Mouse (Mus musculus): ENCODE data around the gene Zfp689. TPM values are rescaled to one million over a fixed set of nuclear protein-coding genes. Genes with fewer than 3 reads are reported as not detected.
A peak's percentile ranks its signal among the peaks of the same experiment; 100 is the strongest.
"Not testable (repeated sequence)": the region's sequence is repeated elsewhere in the genome, so short reads cannot be mapped to it uniquely, and the experiment has no call there.

Zfp689 gene
- polyA plus RNA-seq, 1 experiment from 2014 or later, result 4.8 TPM

DNA sequence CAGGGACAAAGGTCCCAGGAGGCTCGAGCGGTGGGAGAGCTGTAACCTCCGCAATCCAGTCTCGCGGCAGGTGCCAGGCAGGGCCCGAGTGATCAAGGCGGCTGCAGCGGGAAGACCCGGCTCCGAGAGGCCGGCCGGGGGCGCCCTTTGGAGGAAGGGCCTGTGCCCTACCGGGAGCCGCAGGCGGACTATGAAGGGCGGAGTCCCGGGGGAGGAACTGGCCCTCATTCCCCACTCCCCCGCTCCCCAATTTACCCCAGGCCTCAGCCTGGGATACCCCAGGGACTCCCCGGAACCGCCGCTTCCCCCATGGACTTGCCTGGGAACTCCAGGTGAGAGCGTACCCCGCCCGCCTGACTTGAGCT, 22.7 kb upstream of the Zfp689 start:
- H3K4me1 ChIP-seq (replicated peaks; ENCODE audit: insufficient read depth, low read length), result peaks cover 14% of the 10 kb centered on the region; the same call in 1 of the 2 replicates
- H3K27ac ChIP-seq, result peak overlapping the region; percentile 99
- ATAC-seq (replicated peaks; ENCODE audit: low FRiP score, low read depth) (peak; percentile 52; the same call in 1 of the 2 replicates), DNase-seq (ENCODE audit: low spot score) (no peak)
- H3K9ac ChIP-seq (ENCODE audit: low read depth, low read length), result peak overlapping the region; percentile 87
- H3K9me3 ChIP-seq (replicated peaks; ENCODE audit: low read length), result no peaks in the 10 kb centered on the region
- 2% methylated on average over 20 of the region's 25 CpGs for WGBS
- H3K4me3 ChIP-seq (replicated peaks; ENCODE audit: low read depth, low read length), result peak overlapping the region; percentile 86
- H3K27me3 ChIP-seq (ENCODE audit: insufficient read depth, low read length), result no peaks in the 10 kb centered on the region
- TF ChIP-seq CTCF (IDR thresholded peaks at IDR 0.05; ENCODE audit: low read depth), result peak; percentile 19; the same call in 1 of the 2 replicates
- H3K4me2 ChIP-seq (ENCODE audit: low read length), result peak overlapping the region; percentile 91
- H3K36me3 ChIP-seq (ENCODE audit: insufficient read depth, low read length), result peaks cover 30% of the 10 kb centered on the region; the same call in 1 of the 2 replicates

- WGBS, result 1% methylated on average over 45 of the region's 46 CpGs
Observed at GRCm38 (mm10) chr7:127470743-127471645, 22.0 kb upstream of the Zfp689 start.

DNA sequence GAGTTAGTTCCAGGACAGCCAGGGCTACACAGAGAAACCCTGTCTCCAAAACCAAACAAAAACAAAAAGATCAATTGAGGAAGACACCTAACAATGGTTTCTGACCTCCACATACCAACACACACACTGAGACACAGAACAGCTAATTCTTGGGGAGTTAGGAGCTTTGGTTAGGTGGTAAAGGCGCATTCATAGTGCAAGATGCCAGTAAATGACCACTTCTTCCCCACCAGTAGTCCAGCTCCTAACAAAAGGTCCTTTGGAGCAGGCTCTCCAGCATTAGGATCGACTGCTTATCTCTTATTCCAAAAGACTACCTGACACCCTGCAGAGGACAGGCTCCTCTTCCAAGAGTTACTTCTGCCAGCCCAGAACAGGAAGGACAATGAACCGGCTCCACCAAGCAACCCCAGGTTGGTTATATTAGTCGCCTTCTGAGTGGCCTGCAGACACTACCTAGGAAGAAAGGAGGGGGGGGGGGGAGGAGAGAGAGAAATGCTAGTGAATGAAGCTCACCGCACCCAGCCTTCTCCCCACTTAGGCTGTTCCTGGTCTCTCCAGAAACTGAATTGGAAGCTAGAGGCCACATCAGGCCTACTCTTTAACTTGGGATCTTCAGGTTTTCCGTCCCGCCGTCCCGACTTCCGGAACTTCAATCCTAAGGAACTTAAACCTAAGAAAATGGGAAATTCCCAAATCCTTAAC, 21.2 kb upstream of the Zfp689 start:
- ATAC-seq (replicated peaks; ENCODE audit: low FRiP score, low read depth), result no peak
- 9% methylated on average over 10 of the region's 10 CpGs for WGBS
- peak overlapping the region; percentile 86 for H3K4me3 ChIP-seq (replicated peaks; ENCODE audit: low read depth, low read length)
- H3K9me3 ChIP-seq (replicated peaks; ENCODE audit: low read length), result no peaks in the 10 kb centered on the region
- H3K9ac ChIP-seq (ENCODE audit: low read depth, low read length), result peak overlapping the region; percentile 62
- peak overlapping the region; percentile 91 for H3K4me2 ChIP-seq (ENCODE audit: low read length)
- H3K27ac ChIP-seq, result peak overlapping the region; percentile 99
- DNase-seq (ENCODE audit: low spot score), result peak; percentile 4
- no peaks in the 10 kb centered on the region for H3K27me3 ChIP-seq (ENCODE audit: insufficient read depth, low read length)
- peaks cover 16% of the 10 kb centered on the region; the same call in 1 of the 2 replicates for H3K36me3 ChIP-seq (ENCODE audit: insufficient read depth, low read length)
- no peak for TF ChIP-seq CTCF (IDR thresholded peaks at IDR 0.05; ENCODE audit: low read depth)
- H3K4me1 ChIP-seq (replicated peaks; ENCODE audit: insufficient read depth, low read length), result peaks cover 14% of the 10 kb centered on the region; the same call in 1 of the 2 replicates

More at GRCm38 (mm10) chr7:127470743-127471645, 22.0 kb upstream of the Zfp689 start:
- no peak for TF ChIP-seq CTCF (IDR thresholded peaks at IDR 0.05; ENCODE audit: low read depth)
- ATAC-seq (replicated peaks; ENCODE audit: low FRiP score, low read depth) (peak; percentile 92), DNase-seq (ENCODE audit: low spot score) (peak; percentile 99)
- Histone ChIP-seq H3K27me3 (ENCODE audit: insufficient read depth, low read length) (no peaks in the 10 kb centered on the region), H3K9ac (ENCODE audit: low read depth, low read length) (peak overlapping the region; percentile 87), H3K9me3 (replicated peaks; ENCODE audit: low read length) (no peaks in the 10 kb centered on the region), H3K4me3 (replicated peaks; ENCODE audit: low read depth, low read length) (peak overlapping the region; percentile 86), H3K4me1 (replicated peaks; ENCODE audit: insufficient read depth, low read length) (peaks cover 14% of the 10 kb centered on the region; the same call in 1 of the 2 replicates), H3K36me3 (ENCODE audit: insufficient read depth, low read length) (peaks cover 24% of the 10 kb centered on the region; the same call in 1 of the 2 replicates), H3K4me2 (ENCODE audit: low read length) (peak overlapping the region; percentile 91), H3K27ac (peak overlapping the region; percentile 99)

DNA sequence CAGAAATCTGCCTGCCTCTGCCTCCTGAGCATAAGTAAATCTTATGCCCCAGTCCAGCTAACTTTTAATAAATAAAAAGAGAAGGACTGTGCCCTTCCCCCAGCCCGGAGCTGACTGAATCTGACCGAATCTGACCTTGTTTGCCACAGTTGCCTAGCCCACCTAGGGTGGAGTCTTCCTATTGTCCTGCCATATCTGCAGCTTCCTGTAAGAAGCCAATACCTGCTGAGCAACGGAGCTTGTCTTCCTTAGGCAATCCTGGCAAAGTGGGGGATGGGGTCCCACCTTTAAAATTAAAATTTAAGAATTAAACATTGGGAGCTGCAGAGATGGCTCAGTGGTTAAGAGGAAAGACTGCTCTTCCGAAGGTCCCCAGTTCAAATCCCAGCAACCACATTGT, 17.6 kb upstream of the Zfp689 start:
- ATAC-seq (replicated peaks; ENCODE audit: low FRiP score, low read depth) (no peak), DNase-seq (ENCODE audit: low spot score) (no peak)
- Histone ChIP-seq H3K27ac (no peak overlapping the region), H3K9me3 (replicated peaks; ENCODE audit: low read length) (no peaks in the 10 kb centered on the region), H3K4me2 (ENCODE audit: low read length) (no peak overlapping the region), H3K36me3 (ENCODE audit: insufficient read depth, low read length) (peaks cover 6% of the 10 kb centered on the region; the same call in 1 of the 2 replicates), H3K4me1 (replicated peaks; ENCODE audit: insufficient read depth, low read length) (0 out of 2 replicates have a peak, but pooled peaks cover 7% of the 10 kb centered on the region), H3K9ac (ENCODE audit: low read depth, low read length) (no peak overlapping the region), H3K4me3 (replicated peaks; ENCODE audit: low read depth, low read length) (no peak overlapping the region), H3K27me3 (ENCODE audit: insufficient read depth, low read length) (no peaks in the 10 kb centered on the region)
- WGBS, result 88% methylated on average over 4 of the region's 4 CpGs
- TF ChIP-seq CTCF (IDR thresholded peaks at IDR 0.05; ENCODE audit: low read depth), result no peak

- ATAC-seq (replicated peaks; ENCODE audit: low FRiP score, low read depth); H3K36me3 ChIP-seq (ENCODE audit: insufficient read depth, low read length); H3K9me3 ChIP-seq (replicated peaks; ENCODE audit: low read length); H3K9ac ChIP-seq (ENCODE audit: low read depth, low read length); H3K4me2 ChIP-seq (ENCODE audit: low read length); H3K4me1 ChIP-seq (replicated peaks; ENCODE audit: insufficient read depth, low read length); H3K27ac ChIP-seq; H3K27me3 ChIP-seq (ENCODE audit: insufficient read depth, low read length); H3K4me3 ChIP-seq (replicated peaks; ENCODE audit: low read depth, low read length); DNase-seq (ENCODE audit: low spot score): not testable (repeated sequence)
- 93% methylated on average over 2 of the region's 2 CpGs for WGBS
Observed at GRCm38 (mm10) chr7:127465670-127466069, 16.7 kb upstream of the Zfp689 start.

- Histone ChIP-seq H3K4me2 (ENCODE audit: low read length) (no peak overlapping the region), H3K9ac (ENCODE audit: low read depth, low read length) (no peak overlapping the region), H3K4me1 (replicated peaks; ENCODE audit: insufficient read depth, low read length) (0 out of 2 replicates have a peak, but pooled peaks cover 7% of the 10 kb centered on the region), H3K36me3 (ENCODE audit: insufficient read depth, low read length) (peaks cover 6% of the 10 kb centered on the region; the same call in 1 of the 2 replicates), H3K9me3 (replicated peaks; ENCODE audit: low read length) (no peaks in the 10 kb centered on the region), H3K27ac (no peak overlapping the region), H3K4me3 (replicated peaks; ENCODE audit: low read depth, low read length) (no peak overlapping the region), H3K27me3 (ENCODE audit: insufficient read depth, low read length) (no peaks in the 10 kb centered on the region)
- WGBS, result 92% methylated on average over 3 of the region's 3 CpGs
- DNase-seq (ENCODE audit: low spot score) (no peak), ATAC-seq (replicated peaks; ENCODE audit: low FRiP score, low read depth) (no peak)
- no peak for TF ChIP-seq CTCF (IDR thresholded peaks at IDR 0.05; ENCODE audit: low read depth)
Observed at GRCm38 (mm10) chr7:127465191-127465590, 16.2 kb upstream of the Zfp689 start.

- WGBS, result 95% methylated on average over 8 of the region's 8 CpGs
- not testable (repeated sequence) for ATAC-seq (replicated peaks; ENCODE audit: low FRiP score, low read depth); H3K27ac ChIP-seq; H3K9me3 ChIP-seq (replicated peaks; ENCODE audit: low read length); DNase-seq (ENCODE audit: low spot score); H3K27me3 ChIP-seq (ENCODE audit: insufficient read depth, low read length); H3K4me1 ChIP-seq (replicated peaks; ENCODE audit: insufficient read depth, low read length); H3K4me3 ChIP-seq (replicated peaks; ENCODE audit: low read depth, low read length); H3K4me2 ChIP-seq (ENCODE audit: low read length); H3K9ac ChIP-seq (ENCODE audit: low read depth, low read length)
- peaks cover 16% of the 10 kb centered on the region; the same call in 1 of the 2 replicates for H3K36me3 ChIP-seq (ENCODE audit: insufficient read depth, low read length)
Observed at GRCm38 (mm10) chr7:127459311-127459710, 10.4 kb upstream of the Zfp689 start, which contains the start of gene Prr14. Gene Prr14, plus strand, starts transcription at chr7:127459611.

- not testable (repeated sequence) for H3K9ac ChIP-seq (ENCODE audit: low read depth, low read length); H3K4me1 ChIP-seq (replicated peaks; ENCODE audit: insufficient read depth, low read length)
Observed at GRCm38 (mm10) chr7:127458371-127459122, 9.6 kb upstream of the Zfp689 start.

More at GRCm38 (mm10) chr7:127458371-127459122, 9.6 kb upstream of the Zfp689 start:
- DNase-seq (ENCODE audit: low spot score); ATAC-seq (replicated peaks; ENCODE audit: low FRiP score, low read depth); H3K4me2 ChIP-seq (ENCODE audit: low read length); H3K4me3 ChIP-seq (replicated peaks; ENCODE audit: low read depth, low read length); H3K27ac ChIP-seq; H3K27me3 ChIP-seq (ENCODE audit: insufficient read depth, low read length); H3K9me3 ChIP-seq (replicated peaks; ENCODE audit: low read length): not testable (repeated sequence)
- 84% methylated on average over 3 of the region's 3 CpGs for WGBS
- H3K36me3 ChIP-seq (ENCODE audit: insufficient read depth, low read length), result peaks cover 16% of the 10 kb centered on the region; the same call in 1 of the 2 replicates

Measured in kidney, postnatal 0 days (tissue).